Mouse (Mus musculus): ENCODE results near the gene Cfap100.
A peak's percentile ranks its signal among the peaks of the same experiment; 100 is the strongest.

Cfap100 gene

DNA sequence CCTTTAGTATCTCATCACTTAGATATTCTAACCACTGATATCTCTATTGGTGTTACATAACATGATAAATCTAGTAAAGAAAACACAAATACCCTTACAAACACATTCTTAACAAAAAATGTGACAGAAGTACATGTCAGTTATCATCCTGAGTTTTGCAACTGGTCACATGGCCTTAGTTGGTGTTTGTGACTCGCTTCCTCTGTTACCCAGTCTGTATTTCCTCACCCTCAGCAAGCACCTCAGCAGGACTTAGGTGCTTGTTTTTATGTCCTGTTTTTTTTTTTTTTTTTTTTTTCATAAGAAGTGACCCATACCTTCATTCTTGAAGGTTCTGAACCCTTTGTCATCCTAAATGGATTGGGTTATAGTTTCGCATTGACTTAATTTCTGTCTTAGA is 50.9 kb downstream of the Cfap100 start:
- DNase-seq (ENCODE audit: low read depth): peak; percentile 71

DNA sequence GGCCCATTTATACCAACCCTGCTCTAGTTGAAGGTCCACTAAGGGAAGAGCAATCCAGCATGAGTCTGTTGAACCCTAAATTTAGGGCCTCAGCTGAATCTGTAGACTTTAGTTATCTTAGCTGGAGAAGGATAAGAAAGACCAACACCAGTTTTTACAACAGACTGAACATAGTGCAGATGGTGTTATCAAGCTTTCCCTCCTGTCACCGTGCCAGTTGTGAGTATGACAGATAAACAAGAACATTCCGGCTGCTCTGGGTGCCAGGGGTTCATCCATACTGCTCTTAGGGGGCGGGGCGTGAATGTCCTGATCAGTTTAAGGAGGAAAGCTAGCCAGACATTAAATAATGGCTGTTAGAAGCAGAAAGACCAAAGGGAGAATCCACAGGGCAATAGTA is 54.0 kb downstream of the Cfap100 start:
- DNase-seq (ENCODE audit: low read depth): no peak

DNA sequence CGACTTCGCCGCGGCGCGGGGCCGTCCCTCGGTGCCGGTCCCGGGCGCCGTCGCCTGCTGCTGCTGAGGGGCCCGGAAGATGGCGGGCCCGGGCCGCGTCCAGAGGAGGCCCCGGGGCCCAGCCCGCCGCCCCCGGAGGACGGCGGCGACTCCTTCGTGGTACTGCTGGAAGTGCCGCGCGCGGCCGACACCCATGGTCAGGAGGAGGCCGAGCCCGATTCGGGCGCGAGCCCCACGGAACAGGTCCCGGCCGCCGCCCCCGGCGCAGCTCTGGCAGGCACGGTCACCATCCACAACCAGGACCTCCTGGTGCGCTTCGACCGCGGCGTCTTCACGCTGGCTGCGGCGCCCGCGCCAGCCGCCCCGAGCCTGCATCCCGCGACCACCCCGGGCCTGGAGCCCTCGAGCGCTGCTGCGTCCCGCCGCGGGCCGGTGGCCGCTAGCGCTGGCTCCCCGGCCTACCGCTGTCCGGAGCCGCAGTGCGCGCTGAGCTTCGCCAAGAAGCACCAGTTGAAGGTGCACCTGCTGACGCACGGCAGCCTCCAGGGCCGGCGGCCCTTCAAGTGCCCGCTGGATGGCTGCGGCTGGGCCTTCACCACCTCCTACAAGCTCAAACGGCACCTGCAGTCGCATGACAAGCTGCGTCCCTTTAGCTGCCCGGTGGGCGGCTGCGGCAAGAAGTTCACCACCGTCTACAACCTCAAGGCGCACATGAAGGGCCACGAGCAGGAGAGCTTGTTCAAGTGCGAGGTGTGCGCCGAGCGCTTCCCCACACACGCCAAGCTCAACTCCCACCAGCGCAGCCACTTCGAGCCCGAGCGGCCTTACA is 58.7 kb downstream of the Cfap100 start:
- peak; percentile 43 for DNase-seq (ENCODE audit: low read depth)

DNA sequence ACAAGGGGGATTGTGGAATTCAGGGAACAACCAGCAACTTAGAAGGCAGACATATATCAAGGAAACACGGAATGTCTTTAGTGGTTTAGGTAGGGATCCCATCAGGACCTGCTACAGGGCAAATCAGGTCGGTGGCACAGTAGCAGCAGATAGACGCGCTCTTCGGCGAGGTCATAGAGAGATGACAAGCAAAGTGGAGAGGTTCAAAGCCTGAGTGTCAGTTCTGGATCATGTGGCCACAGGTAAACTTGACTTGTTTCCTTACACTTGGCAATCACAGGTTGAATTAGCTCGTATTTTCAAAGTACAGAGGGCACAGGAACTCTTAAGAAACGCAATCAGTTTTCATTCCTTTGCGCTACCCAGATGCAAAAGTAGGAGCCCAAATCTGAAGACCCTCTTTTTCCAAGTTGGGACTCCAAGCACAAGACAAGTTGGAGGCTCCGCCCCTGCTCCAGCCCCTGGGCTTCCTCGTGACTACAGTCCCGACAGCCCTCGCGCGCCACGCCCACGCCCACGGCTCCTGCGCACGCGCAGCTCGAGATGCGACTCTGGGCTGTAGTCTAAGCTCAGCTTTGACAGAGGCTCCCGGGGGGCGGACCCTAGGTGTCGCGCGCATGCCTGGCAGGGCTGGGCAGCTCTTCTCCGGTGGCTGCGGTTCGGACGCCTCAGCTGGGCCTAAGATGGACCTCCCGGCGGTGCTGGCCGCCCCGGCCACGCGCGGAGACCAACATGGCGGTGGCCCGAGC is 59.4 kb downstream of the Cfap100 start, which contains the start of gene Zxdc:
Gene Zxdc, plus strand, starts transcription at position 517 of the 749 bp plus-strand sequence.
- DNase-seq (ENCODE audit: low read depth): peak; percentile 95

DNA sequence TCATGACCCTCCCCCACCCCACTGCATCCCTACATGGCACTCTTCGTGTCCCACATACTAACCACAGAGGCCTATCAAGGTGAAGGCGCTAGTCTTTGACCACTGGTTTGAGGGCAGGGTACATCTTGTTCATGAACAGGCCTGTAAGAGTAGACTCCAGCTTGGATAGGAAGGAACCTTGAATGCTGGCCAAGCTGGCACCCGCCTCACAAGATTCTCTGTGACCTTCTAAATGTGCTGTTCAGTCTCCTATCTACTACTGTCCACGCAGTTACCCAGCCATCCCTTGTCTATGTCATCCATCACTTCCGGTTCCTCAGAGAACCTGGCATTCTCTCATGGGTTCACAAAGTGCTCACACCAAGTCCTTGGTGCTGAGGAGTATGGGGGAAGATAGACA is 65.3 kb downstream of the Cfap100 start:
- no peak for DNase-seq (ENCODE audit: low read depth)

DNA sequence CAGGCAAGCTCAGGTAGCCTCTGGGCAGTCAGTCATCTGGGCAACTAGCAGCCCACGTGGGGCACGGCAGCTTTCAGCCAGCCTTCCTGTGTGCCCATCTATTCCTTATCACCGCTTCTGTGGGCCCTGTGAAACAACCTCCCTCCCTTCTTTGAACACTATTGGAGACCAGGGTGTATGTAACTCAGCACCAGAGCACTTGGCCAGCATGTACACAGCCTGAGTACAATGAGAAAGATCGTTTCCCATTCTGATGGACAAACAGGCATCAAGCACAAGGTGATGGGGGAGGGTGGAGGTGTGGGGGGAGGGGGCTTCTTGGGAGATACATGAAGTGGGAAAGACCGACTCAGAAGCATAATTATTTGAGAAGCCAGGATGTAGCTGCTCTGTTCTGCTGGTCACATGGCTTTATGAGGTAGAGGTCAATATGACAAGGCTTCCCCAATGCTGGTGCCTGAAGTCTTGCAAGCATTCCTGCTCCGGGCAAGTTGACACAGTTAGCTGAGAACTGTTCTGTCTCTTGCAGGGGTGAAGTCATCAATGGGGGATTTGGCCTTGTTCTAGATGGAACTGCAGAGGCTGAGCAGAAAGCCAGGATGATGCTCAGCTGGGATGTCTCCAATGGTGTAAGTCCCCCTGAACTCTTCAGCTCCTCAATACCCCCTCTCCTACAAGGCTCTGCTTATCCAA is 67.5 kb downstream of the Cfap100 start:
- no peak for DNase-seq (ENCODE audit: low read depth)

DNA sequence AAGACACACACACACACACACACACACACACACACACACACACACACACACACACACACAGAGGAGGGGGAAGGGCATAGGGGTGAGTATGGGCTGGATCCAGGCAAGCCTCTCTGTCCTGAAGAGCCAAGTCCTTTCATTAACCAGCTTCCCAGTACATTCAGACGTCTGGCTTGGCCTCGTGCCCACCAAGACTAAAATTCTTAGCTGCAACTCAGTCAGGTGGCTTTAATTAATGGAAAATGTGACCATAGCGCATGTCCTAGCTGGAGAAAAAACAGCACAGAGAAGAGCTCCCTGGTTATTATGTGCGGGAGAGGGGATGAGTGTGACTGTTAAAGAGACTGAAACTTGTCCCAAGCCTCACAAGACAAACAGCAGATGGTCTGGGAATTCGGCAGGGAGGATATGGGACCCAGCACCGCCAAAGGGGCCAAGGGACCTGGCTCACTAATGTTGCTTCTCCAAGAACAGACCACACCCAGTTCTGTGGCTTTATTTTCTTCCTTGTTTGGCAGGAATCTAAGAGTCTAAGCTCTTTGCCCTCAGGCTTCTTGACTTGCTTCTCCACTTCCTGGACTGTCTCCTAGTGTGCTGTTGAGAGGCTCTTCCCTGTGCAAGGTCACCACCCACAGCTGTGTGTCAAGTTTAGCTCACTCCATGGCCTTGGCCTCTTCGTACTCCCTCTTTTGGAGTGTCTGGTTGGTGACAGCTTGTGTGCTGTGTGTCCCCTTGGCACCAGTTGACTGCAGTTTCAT is 68.4 kb downstream of the Cfap100 start:
- DNase-seq (ENCODE audit: low read depth): peak; percentile 35

DNA sequence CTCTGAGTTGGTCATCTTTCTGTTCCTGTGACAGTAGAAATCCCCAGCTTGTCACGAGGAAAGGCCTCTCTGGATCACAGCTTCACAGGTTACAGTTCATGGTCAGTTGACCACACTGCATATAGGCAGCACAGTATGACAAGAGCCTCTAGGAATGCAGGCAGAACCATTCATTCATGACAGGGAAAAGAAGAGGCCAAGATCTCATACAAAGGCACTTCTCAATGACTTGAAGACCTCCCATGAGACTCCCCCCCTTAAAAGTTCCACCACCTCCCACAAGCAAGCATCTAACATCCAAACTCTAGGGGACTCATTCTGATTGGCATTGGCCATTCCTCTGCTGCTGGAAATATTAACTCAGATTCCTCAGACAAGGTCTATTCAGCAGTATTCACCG is 69.2 kb downstream of the Cfap100 start:
- DNase-seq (ENCODE audit: low read depth): no peak

DNA sequence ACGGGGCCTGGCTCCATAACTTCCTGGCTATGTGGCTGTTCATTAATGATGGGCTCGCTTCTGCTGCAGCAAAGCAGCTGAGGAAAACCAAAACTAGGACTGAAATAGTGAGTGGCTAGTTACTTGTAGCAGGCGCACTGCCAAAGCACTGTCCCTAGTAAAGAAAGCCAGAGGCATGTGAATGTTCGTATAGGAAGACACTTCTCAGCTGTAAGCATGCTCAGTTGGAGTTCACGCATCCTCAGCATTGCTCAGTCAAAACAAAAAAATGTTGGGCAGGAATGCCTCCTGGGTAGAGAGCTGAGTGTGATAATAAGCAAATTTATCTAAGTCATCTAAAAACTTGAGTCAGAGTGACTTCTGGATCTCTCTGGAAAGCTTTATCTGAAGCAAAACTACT is 70.5 kb downstream of the Cfap100 start:
- DNase-seq (ENCODE audit: low read depth): no peak

Measured in 416B (cell line).